Mouse (Mus musculus) midbrain, embryonic 11.5 days (tissue): ENCODE data around the gene Apoe. TPM values are rescaled to one million over a fixed set of nuclear protein-coding genes. Genes with fewer than 3 reads are reported as not detected.
"Not testable (repeated sequence)": the region's sequence is repeated elsewhere in the genome, so short reads cannot be mapped to it uniquely, and the experiment has no call there.

Source experiments
- ATAC-seq: fragments of 200-750 bp; cut with Nextera tagmentation; 2 replicates; pipeline ENCODE4 v1.8.0; 2017; ENCODE audit warnings: moderate TSS enrichment, moderate library complexity; ENCODE audit not compliant: low FRiP score
- DNase-seq: peaks from one replicate; pipeline ENCODE4 v3.0.0; 2015; ENCODE audit warnings: low spot score; ENCODE audit errors: missing footprints
- H3K27ac ChIP-seq: fragments of 300-500 bp; sonication (generic); 2 replicates; pipeline ENCODE4 v1.5.1; 2014; ENCODE audit warnings: low read depth, low read length
- H3K27me3 ChIP-seq: fragments of 300-500 bp; sonication (generic); 2 replicates; pipeline ENCODE4 v1.6.1; 2014; ENCODE audit warnings: mild to moderate bottlenecking, low read length, moderate library complexity, mixed read lengths; ENCODE audit not compliant: control insufficient read depth, insufficient read depth
- H3K36me3 ChIP-seq: fragments of 300-500 bp; sonication (generic); 2 replicates; pipeline ENCODE4 v1.6.1; 2014; ENCODE audit warnings: mild to moderate bottlenecking, low read length, moderate library complexity, mixed read lengths; ENCODE audit not compliant: control insufficient read depth, insufficient read depth
- H3K4me1 ChIP-seq: fragments of 300-500 bp; sonication (generic); 2 replicates; pipeline ENCODE4 v1.6.1; 2014; ENCODE audit warnings: low read length; ENCODE audit not compliant: control insufficient read depth, insufficient read depth
- H3K4me2 ChIP-seq: fragments of 300-500 bp; sonication (generic); 2 replicates; pipeline ENCODE4 v1.6.1; 2014; ENCODE audit warnings: mild to moderate bottlenecking, moderate library complexity
- H3K4me3 ChIP-seq: fragments of 300-500 bp; sonication (generic); 2 replicates; pipeline ENCODE4 v1.5.1; 2014; ENCODE audit warnings: low read depth, low read length
- H3K9ac ChIP-seq: fragments of 300-500 bp; sonication (generic); 2 replicates; pipeline ENCODE4 v1.6.1; 2014; ENCODE audit warnings: low read length
- H3K9me3 ChIP-seq: fragments of 300-500 bp; sonication (generic); 2 replicates; pipeline ENCODE4 v1.6.1; 2016; ENCODE audit warnings: low read length; ENCODE audit not compliant: control insufficient read depth
- WGBS: fragments of 180-500 bp; shearing (Covaris S2); extraction: QIAGEN DNeasy Blood & Tissue Kit; methylation state at CpG from one replicate; pipeline ENCODE4 v1.1.7; 2014; 5-methylcytosine and 5-hydroxymethylcytosine counted together
- polyA plus RNA-seq: library from polyadenylated mRNA; unstranded; fragments of >200 nt; fragmentation: Nextera tagmentation; extraction: Ambion mirVana; gene quantifications from 2 replicates; pipeline ENCODE4 v1.2.1, GENCODE M21; 2014

The Apoe gene
- polyA plus RNA-seq, 1 experiment from 2014 or later: 180 TPM

DNA sequence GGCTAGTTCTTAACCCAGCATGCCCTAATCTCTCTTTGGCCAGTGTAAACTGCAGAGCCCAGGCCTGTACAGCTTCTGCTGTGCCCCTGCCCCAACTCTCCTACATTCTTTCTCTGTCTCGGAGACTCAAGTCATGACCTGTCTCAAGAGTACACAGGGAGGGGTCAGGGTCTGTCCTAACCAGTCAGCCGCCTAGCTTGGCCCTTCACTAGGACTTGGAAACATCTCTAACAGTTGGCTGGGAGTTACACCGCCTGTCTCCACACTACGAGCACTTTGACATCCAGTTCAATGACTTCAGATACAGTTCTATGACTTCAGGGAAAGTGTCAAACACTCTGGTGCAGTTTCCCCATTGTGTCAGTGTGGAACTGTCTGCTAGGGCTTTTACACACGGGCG is 7.6 kb downstream of the Apoe start:
- Histone ChIP-seq H3K36me3 (peaks cover 3% of the 10 kb centered on the region), H3K9ac (no peak overlapping the region), H3K9me3 (peaks cover under 1% of the 10 kb centered on the region; the same call in 1 of the 2 replicates), H3K4me2 (no peak overlapping the region), H3K4me1 (peaks cover 4% of the 10 kb centered on the region; the same call in 1 of the 2 replicates), H3K4me3 (no peak overlapping the region), H3K27me3 (no peaks in the 10 kb centered on the region), H3K27ac (no peak overlapping the region)
- 79% methylated on average over 6 of the region's 6 CpGs for WGBS
- DNase-seq (peak; percentile 69), ATAC-seq (no peak)

DNA sequence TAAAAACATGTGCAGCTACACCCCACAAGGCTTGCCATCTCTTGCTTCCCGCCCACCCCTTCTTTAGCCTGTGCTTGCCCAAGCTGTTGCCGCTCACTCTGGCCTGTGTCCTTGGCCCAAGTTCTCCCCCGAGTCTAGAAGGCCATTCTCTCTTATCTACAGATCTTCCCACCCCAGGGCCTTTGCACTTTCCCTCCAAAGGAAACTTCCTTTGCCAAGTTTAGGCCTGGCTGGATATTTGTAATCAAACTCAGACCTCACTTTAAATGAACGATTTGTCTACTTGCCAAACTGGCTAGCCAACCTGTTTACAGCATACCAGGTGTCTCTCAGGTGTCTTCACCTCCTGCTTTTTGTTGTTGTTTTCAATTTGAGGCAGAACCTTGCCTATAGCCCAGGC is 8.1 kb downstream of the Apoe start:
- Histone ChIP-seq H3K9ac (no peak overlapping the region), H3K36me3 (no peaks in the 10 kb centered on the region), H3K4me2 (no peak overlapping the region), H3K27me3 (no peaks in the 10 kb centered on the region), H3K4me1 (peaks cover 4% of the 10 kb centered on the region; the same call in 1 of the 2 replicates), H3K4me3 (no peak overlapping the region), H3K27ac (no peak overlapping the region), H3K9me3 (no peaks in the 10 kb centered on the region)
- peak; percentile 8 for DNase-seq
- 90% methylated on average over 4 of the region's 4 CpGs for WGBS
- no peak for ATAC-seq

DNA sequence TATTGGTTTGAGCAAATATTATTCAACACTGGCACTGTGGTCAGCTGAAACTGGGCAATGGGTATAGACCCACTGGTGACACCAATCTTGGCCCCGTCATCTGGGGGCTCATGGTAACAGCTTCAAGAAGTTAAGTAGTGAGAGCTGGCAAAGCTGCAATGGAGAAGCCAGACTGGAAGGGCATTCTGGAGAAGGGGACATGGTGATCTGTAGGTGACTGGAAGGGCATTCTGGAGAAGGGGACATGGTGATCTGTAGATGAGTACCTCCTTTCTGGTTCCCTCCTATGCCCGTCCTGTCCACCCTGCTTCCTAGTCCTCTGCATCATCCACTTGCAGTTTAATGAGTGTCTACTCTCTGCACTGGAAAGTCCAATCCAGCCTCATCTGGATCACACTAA is 10.4 kb downstream of the Apoe start:
- H3K27me3 ChIP-seq: no peaks in the 10 kb centered on the region
- H3K9me3 ChIP-seq: no peaks in the 10 kb centered on the region
- no peak overlapping the region for H3K4me2 ChIP-seq
- ATAC-seq: no peak
- WGBS: 94% methylated on average over 2 of the region's 2 CpGs
- H3K4me3 ChIP-seq: no peak overlapping the region
- no peak overlapping the region for H3K27ac ChIP-seq
- H3K36me3 ChIP-seq: no peaks in the 10 kb centered on the region
- DNase-seq: peak; percentile 73
- H3K4me1 ChIP-seq: peaks cover 4% of the 10 kb centered on the region; the same call in 1 of the 2 replicates
- no peak overlapping the region for H3K9ac ChIP-seq

DNA sequence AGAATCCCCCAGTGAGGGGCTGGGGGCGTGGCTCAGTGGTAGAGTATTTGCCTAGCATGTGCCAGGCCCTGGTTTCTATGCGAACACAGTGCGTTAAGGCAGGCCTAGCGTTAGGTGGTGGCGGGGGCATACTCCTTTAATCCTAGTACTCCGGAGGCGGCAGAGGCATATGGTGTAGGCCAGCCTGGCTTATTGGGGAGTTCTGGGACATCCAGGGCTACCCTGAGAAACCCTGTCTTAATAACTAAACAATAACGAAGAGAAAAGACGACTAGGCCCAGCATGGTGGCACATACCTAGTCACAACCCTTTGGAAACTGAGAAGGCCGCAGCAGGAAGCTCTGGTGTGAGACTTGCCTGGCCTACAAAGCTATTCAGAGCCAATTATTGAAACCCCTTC is 10.9 kb downstream of the Apoe start:
- no peaks in the 10 kb centered on the region for H3K9me3 ChIP-seq
- DNase-seq (peak; percentile 72), ATAC-seq (no peak)
- peaks cover 2% of the 10 kb centered on the region; the same call in 1 of the 2 replicates for H3K4me1 ChIP-seq
- no peak overlapping the region for H3K9ac ChIP-seq
- H3K36me3 ChIP-seq: no peaks in the 10 kb centered on the region
- no peaks in the 10 kb centered on the region for H3K27me3 ChIP-seq
- no peak overlapping the region for H3K4me3 ChIP-seq
- H3K4me2 ChIP-seq: no peak overlapping the region
- H3K27ac ChIP-seq: no peak overlapping the region
- WGBS: 93% methylated on average over 10 of the region's 10 CpGs

DNA sequence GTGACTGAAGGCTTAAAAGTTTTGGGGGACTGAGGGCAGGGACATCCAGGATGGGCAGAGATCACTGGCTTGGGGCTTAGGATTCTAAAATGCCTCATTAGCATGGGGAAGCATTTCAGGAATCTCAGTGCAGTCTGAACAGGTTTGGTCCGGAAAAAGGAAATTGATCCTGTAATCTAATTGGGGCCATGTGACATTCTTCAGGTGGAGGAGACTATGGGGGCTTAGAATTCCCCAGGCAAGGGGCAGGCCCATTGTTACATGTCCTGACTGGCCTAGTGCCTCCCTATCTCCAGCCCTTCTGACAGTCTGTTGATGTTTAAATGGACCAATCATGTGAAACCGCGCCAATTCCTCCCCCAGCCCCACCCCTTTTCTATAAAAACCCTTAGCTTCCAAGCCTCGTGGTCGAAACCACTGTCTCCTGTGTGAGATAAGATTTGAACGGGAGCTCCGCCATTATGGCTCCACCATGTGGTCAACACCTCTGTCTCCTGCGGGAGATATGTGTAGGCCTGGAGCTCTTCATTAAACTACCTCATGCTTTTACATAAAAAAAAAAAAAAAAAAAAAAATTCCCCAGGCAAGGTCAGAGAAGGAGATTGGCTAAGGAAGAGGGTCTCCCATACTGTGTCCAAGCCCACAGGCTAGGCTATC is 11.9 kb downstream of the Apoe start:
- not testable (repeated sequence) for H3K27ac ChIP-seq, H3K4me2 ChIP-seq, H3K9ac ChIP-seq, H3K4me1 ChIP-seq, H3K9me3 ChIP-seq, H3K36me3 ChIP-seq, H3K4me3 ChIP-seq, ATAC-seq, H3K27me3 ChIP-seq
- DNase-seq: peak; percentile 75
- 80% methylated on average over 8 of the region's 8 CpGs for WGBS

DNA sequence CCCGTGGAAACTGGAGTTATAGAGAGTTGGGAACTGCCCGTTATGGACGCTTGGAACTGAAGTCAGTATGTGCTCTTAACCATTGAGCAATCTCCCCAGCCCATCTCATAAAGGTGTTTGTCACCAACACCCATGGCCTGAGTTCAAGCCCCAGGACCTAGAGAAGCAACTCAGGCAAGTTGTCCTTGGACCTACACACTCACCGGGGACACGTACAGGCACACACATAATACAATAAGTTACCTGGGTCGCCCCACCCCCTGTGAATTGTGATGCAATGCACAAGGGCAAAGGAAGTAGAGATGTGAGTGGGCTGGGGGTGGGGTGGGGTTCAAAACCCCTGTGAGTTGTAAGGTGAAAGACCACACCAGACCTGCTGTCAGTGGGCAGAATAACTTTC is 12.5 kb downstream of the Apoe start:
- 89% methylated on average over 6 of the region's 6 CpGs for WGBS
- Histone ChIP-seq H3K9me3 (no peaks in the 10 kb centered on the region), H3K4me3 (no peak overlapping the region), H3K36me3 (no peaks in the 10 kb centered on the region), H3K27me3 (no peaks in the 10 kb centered on the region), H3K27ac (no peak overlapping the region), H3K4me2 (no peak overlapping the region), H3K9ac (no peak overlapping the region), H3K4me1 (no peaks in the 10 kb centered on the region)
- DNase-seq: no peak
- no peak for ATAC-seq

DNA sequence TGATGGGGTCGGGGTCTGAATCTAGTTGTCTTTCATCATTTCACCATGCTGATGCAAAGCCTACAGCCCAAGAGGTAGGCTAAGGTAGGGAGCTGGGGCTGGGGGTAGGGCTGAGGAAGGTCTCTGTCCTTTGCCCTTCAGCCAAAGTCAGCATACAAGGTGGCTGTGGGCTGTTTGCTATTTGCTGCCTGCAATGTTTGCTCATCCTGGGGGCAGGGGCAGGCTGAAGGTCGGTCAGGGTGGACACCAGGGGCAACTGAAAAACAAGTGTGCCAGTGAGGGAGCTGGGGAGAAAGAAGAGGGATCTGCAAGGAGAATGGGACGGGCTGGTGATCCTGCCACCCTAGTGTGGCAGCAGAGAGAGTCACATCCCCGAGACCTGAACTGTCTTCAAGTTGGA is 13.6 kb downstream of the Apoe start:
- no peak overlapping the region for H3K9ac ChIP-seq
- no peaks in the 10 kb centered on the region for H3K36me3 ChIP-seq
- no peaks in the 10 kb centered on the region for H3K9me3 ChIP-seq
- no peak overlapping the region for H3K4me3 ChIP-seq
- peak; percentile 19 for DNase-seq
- H3K27me3 ChIP-seq: no peaks in the 10 kb centered on the region
- ATAC-seq: no peak
- 72% methylated on average over 4 of the region's 4 CpGs for WGBS
- H3K4me2 ChIP-seq: no peak overlapping the region
- no peak overlapping the region for H3K27ac ChIP-seq
- H3K4me1 ChIP-seq: no peaks in the 10 kb centered on the region

DNA sequence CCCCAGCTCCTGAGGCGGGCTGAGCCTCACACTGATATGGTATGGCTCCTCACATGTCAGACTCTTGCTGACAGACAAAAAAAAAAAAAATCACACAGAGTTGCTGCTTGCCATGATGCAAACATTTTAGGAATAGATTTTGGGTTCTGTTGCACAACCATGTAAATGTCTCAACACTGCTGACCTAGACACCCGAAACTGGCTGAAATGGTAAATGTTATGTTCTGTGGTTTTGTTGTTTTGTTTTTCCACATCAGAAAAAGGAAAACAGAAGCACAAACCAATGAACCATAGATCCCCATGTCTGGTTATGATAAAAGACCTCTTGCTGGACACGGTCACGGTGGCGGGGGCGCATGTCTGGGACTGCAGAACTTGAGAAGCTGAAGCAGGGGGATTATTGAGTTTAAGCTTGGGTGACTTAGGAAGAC is 15.2 kb downstream of the Apoe start:
- no peak overlapping the region for H3K27ac ChIP-seq
- no peaks in the 10 kb centered on the region for H3K36me3 ChIP-seq
- no peaks in the 10 kb centered on the region for H3K27me3 ChIP-seq
- H3K9me3 ChIP-seq: no peaks in the 10 kb centered on the region
- DNase-seq: peak; percentile 60
- no peak overlapping the region for H3K4me2 ChIP-seq
- no peak overlapping the region for H3K9ac ChIP-seq
- H3K4me1 ChIP-seq: no peaks in the 10 kb centered on the region
- H3K4me3 ChIP-seq: no peak overlapping the region
- no peak for ATAC-seq
- 86% methylated on average over 6 of the region's 6 CpGs for WGBS

DNA sequence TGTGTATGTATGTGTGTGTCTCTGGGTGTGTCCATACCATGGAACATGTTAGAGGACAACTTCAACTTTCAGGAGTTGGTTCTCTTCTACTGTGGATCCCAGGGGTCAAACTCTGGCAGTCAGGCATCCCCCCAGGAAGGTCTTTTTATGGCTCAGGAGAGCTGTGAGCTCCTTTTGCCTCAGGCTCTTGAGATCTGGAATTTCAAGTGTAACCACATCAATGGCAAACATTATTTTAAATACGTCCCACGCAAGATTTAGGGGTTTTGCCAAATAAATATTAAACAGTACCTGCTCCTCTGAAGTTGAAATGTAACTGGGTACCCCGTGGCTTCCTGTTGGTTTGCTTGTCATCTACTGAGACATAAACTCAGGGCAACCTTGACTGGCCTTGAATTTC is 16.0 kb downstream of the Apoe start:
- no peak overlapping the region for H3K4me3 ChIP-seq
- no peak for ATAC-seq
- no peaks in the 10 kb centered on the region for H3K9me3 ChIP-seq
- H3K9ac ChIP-seq: no peak overlapping the region
- H3K27me3 ChIP-seq: no peaks in the 10 kb centered on the region
- no peaks in the 10 kb centered on the region for H3K4me1 ChIP-seq
- 79% methylated on average over 3 of the region's 3 CpGs for WGBS
- H3K27ac ChIP-seq: no peak overlapping the region
- DNase-seq: peak; percentile 51
- no peaks in the 10 kb centered on the region for H3K36me3 ChIP-seq
- no peak overlapping the region for H3K4me2 ChIP-seq
